Mouse (Mus musculus) myocyte (in vitro differentiated cells): ENCODE results near the gene Cdc25b.

ENCODE experiments used
- CEBPB ChIP-seq: IDR thresholded peaks from 2 replicates; pipeline ENCODE4 v1.6.1; 2011; ENCODE audit warnings: mild to moderate bottlenecking, moderate library complexity; ENCODE audit not compliant: poor library complexity, insufficient read depth, severe bottlenecking
- E2F4 ChIP-seq: IDR thresholded peaks from one replicate; pipeline ENCODE4 v1.6.1; 2011; ENCODE audit warnings: mild to moderate bottlenecking, control low read depth, moderate library complexity; ENCODE audit not compliant: insufficient read depth
- MAX ChIP-seq: IDR thresholded peaks from one replicate; pipeline ENCODE4 v1.6.1; 2011; ENCODE audit warnings: low read depth, mild to moderate bottlenecking, control low read depth
- MYOD1 ChIP-seq, 3 experiments: IDR thresholded peaks; one replicate each; pipeline ENCODE4 v1.6.1; 2011; ENCODE audit warnings: control low read depth in 2 of 3, low read depth in 2 of 3, mild to moderate bottlenecking in 2 of 3, moderate library complexity in 1 of 3; ENCODE audit not compliant: insufficient read length in 2 of 3, control insufficient read depth in 1 of 3
- MYOG ChIP-seq, 3 experiments: IDR thresholded peaks; one replicate each; pipeline ENCODE4 v1.6.1; 2011; ENCODE audit warnings: control low read depth in 2 of 3, low read depth in 2 of 3, mild to moderate bottlenecking in 2 of 3; ENCODE audit not compliant: insufficient read length in 2 of 3, control insufficient read depth in 1 of 3, insufficient read depth in 1 of 3
- POLR2A ChIP-seq: IDR thresholded peaks from one replicate; pipeline ENCODE4 v1.6.1; 2011; ENCODE audit warnings: low read depth, mild to moderate bottlenecking, control low read depth, moderate library complexity; ENCODE audit not compliant: insufficient read length
- POLR2AphosphoS2 ChIP-seq: IDR thresholded peaks from one replicate; pipeline ENCODE4 v1.6.1; 2011; ENCODE audit warnings: low read depth, control low read depth; ENCODE audit not compliant: insufficient read length
- REST ChIP-seq: IDR thresholded peaks from one replicate; pipeline ENCODE4 v1.6.1; 2011; ENCODE audit warnings: mild to moderate bottlenecking, control low read depth, moderate library complexity; ENCODE audit not compliant: insufficient read depth, insufficient read length
- SRF ChIP-seq: IDR thresholded peaks from one replicate; pipeline ENCODE4 v1.6.1; 2011; ENCODE audit warnings: low read depth; ENCODE audit not compliant: control insufficient read depth, insufficient read length
- TCF12 ChIP-seq: IDR thresholded peaks from one replicate; pipeline ENCODE4 v1.6.1; 2011; ENCODE audit warnings: mild to moderate bottlenecking, control low read depth; ENCODE audit not compliant: poor library complexity, insufficient read depth, severe bottlenecking
- TCF3 ChIP-seq: IDR thresholded peaks from one replicate; pipeline ENCODE4 v1.6.1; 2011; ENCODE audit warnings: low read depth, control low read depth; ENCODE audit not compliant: insufficient read length
- USF1 ChIP-seq: IDR thresholded peaks from one replicate; pipeline ENCODE4 v1.6.1; 2011; ENCODE audit warnings: low read depth, mild to moderate bottlenecking, control low read depth, moderate library complexity

GRCm38 (mm10) chr2:131179246-131179886, 7.4 kb upstream of the Cdc25b start:
- TF ChIP-seq POLR2AphosphoS2, result peak; percentile 67
- TF ChIP-seq POLR2A, result no peak
- no peak for TF ChIP-seq CEBPB
- TF ChIP-seq E2F4, result no peak
- TF ChIP-seq MAX, result no peak
- peak in 1 of 3 experiments; percentile 24 for TF ChIP-seq MYOD1 (IDR thresholded peaks at IDR 0.05; ENCODE audit: control insufficient read depth in 1 of 3, insufficient read length in 2 of 3, low read depth in 2 of 3)
- no peak for TF ChIP-seq SRF
- TF ChIP-seq REST, result no peak
- TF ChIP-seq MYOG (IDR thresholded peaks at IDR 0.05; ENCODE audit: control insufficient read depth in 1 of 3, insufficient read depth in 1 of 3, insufficient read length in 2 of 3, low read depth in 2 of 3), result peak in 2 of 3 experiments; percentile 13 to 38
- TF ChIP-seq USF1, result no peak
- TF ChIP-seq TCF3, result no peak
- no peak for TF ChIP-seq TCF12
